Mouse (Mus musculus) ES-Bruce4 (cell line): ENCODE measurements around the gene Myrfl.

Experiments used
- CTCF ChIP-seq: IDR thresholded peaks from one replicate; pipeline ENCODE4 v1.8.1; 2011; ENCODE audit warnings: low read depth, low read length
- EP300 ChIP-seq: IDR thresholded peaks from 2 replicates; pipeline ENCODE4 v1.6.1; 2011; ENCODE audit warnings: low read depth, low read length; ENCODE audit not compliant: insufficient read depth
- POLR2A ChIP-seq: IDR thresholded peaks from one replicate; pipeline ENCODE4 v1.8.1; 2011; ENCODE audit warnings: low read length; ENCODE audit not compliant: insufficient read depth

DNA sequence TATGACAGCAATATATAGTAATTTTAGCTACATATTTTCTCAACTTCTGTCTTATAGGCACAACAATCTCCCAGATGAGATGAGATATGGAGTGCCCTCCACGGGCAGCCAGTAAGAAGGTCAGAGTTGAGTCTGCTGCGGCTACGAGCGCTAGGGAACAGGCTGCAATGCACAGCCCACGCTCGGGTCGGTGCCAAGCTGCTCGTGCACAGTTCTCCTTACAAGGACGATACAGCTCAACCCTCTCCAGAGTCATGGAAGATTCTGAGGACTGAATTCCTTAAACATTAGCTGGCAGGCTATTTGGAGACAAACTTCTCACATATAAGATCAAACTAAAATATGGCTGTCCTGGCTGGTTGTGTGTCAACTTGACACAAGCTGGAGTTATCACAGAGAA is 17.9 kb upstream of the Myrfl start:
- TF ChIP-seq CTCF: no peak
- no peak for TF ChIP-seq POLR2A
- no peak for TF ChIP-seq EP300
